15 mouse cellular contexts compared by ENCODE assay signal in genomic region chr10:68003651-68004422, GRCm38 (mm10). TPM values are rescaled to one million over a fixed set of nuclear protein-coding genes. Genes with fewer than 3 reads are reported as not detected.
A peak's percentile ranks its signal among the peaks of the same experiment; 100 is the strongest.
DNase-seq lines count a peak whose midpoint lies in the region; ATAC-seq and TF ChIP-seq lines count a peak whose summit lies in the region.
"Had no signal": no experiment of that assay in that cellular context is flagged by ENCODE, and none has a peak within 500 bp of the region (broad histone marks: within the 10 kb centered on the region; RNA-seq: fewer than 3 reads in every experiment).

No protein-coding gene starts in this region.

- peak overlapping the region; percentile 2; the same call in 1 of the 2 replicates for H3K27ac ChIP-seq in heart, embryonic 15.5 days
- peak overlapping the region; percentile 16; the same call in 1 of the 2 replicates for H3K27ac ChIP-seq in lung, postnatal 0 days (ENCODE audit: low read length)
- H3K27ac ChIP-seq in intestine, embryonic 16.5 days (ENCODE audit: low read length), result 0 out of 2 replicates have a peak overlapping the region, but pooled peaks have one; percentile 17
- H3K27ac ChIP-seq in stomach, embryonic 15.5 days, result peak overlapping the region; percentile 64; the same call in 1 of the 2 replicates
- no peak overlapping the region for H3K27ac ChIP-seq in forebrain, embryonic 12.5 days
- H3K27ac ChIP-seq: hindbrain, embryonic 15.5 days; liver, embryonic 12.5 days had no signal

- no peaks in the 10 kb centered on the region for H3K27me3 ChIP-seq in heart, embryonic 15.5 days
- no peaks in the 10 kb centered on the region for H3K27me3 ChIP-seq in lung, postnatal 0 days (replicated peaks; ENCODE audit: insufficient read depth, low read length)
- H3K27me3 ChIP-seq in intestine, embryonic 16.5 days (replicated peaks; ENCODE audit: control insufficient read depth, insufficient read depth, low read length), result no peaks in the 10 kb centered on the region
- H3K27me3 ChIP-seq in stomach, embryonic 15.5 days (replicated peaks), result no peaks in the 10 kb centered on the region
- H3K27me3 ChIP-seq in forebrain, embryonic 12.5 days, result no peaks in the 10 kb centered on the region
- H3K27me3 ChIP-seq: hindbrain, embryonic 15.5 days; liver, embryonic 12.5 days had no signal

- H3K4me1 ChIP-seq in heart, embryonic 15.5 days (replicated peaks), result peaks cover 25% of the 10 kb centered on the region
- no peaks in the 10 kb centered on the region for H3K4me1 ChIP-seq in lung, postnatal 0 days (ENCODE audit: insufficient read depth, low read depth, low read length)
- H3K4me1 ChIP-seq in intestine, embryonic 16.5 days (ENCODE audit: control insufficient read depth, insufficient read depth, low read length), result no peaks in the 10 kb centered on the region
- H3K4me1 ChIP-seq in stomach, embryonic 15.5 days, result no peaks in the 10 kb centered on the region
- no peaks in the 10 kb centered on the region for H3K4me1 ChIP-seq in forebrain, embryonic 12.5 days
- H3K4me1 ChIP-seq: hindbrain, embryonic 15.5 days; liver, embryonic 12.5 days had no signal

- 55% methylated on average over 18 of the region's 18 CpGs for WGBS in heart, embryonic 15.5 days
- 51% methylated on average over 18 of the region's 18 CpGs for WGBS in lung, postnatal 0 days
- WGBS in intestine, embryonic 16.5 days, result 73% methylated on average over 18 of the region's 18 CpGs
- WGBS in stomach, embryonic 15.5 days, result 73% methylated on average over 18 of the region's 18 CpGs
- WGBS in forebrain, embryonic 12.5 days, result 83% methylated on average over 18 of the region's 18 CpGs

- H3K36me3 ChIP-seq in heart, embryonic 15.5 days, result no peaks in the 10 kb centered on the region
- no peaks in the 10 kb centered on the region for H3K36me3 ChIP-seq in lung, postnatal 0 days (ENCODE audit: insufficient read depth, low read length)
- H3K36me3 ChIP-seq in intestine, embryonic 16.5 days (ENCODE audit: control insufficient read depth, insufficient read depth, low read length), result no peaks in the 10 kb centered on the region
- no peaks in the 10 kb centered on the region for H3K36me3 ChIP-seq in stomach, embryonic 15.5 days
- peaks cover 44% of the 10 kb centered on the region for H3K36me3 ChIP-seq in forebrain, embryonic 12.5 days (replicated peaks)
- H3K36me3 ChIP-seq: hindbrain, embryonic 15.5 days; liver, embryonic 12.5 days had no signal

- no peak overlapping the region for H3K4me3 ChIP-seq in heart, embryonic 15.5 days
- H3K4me3 ChIP-seq in lung, postnatal 0 days (ENCODE audit: low read depth, low read length), result no peak overlapping the region
- no peak overlapping the region for H3K4me3 ChIP-seq in intestine, embryonic 16.5 days (ENCODE audit: low read length)
- no peak overlapping the region for H3K4me3 ChIP-seq in stomach, embryonic 15.5 days (replicated peaks)
- H3K4me3 ChIP-seq in forebrain, embryonic 12.5 days (replicated peaks), result no peak overlapping the region
- H3K4me3 ChIP-seq: hindbrain, embryonic 15.5 days; liver, embryonic 12.5 days; megakaryocyte, embryonic 14.5 days had no signal

- no peak for DNase-seq in heart, adult 8-10 months (ENCODE audit: low spot score)
- no peak for DNase-seq in lung, postnatal 0 days (ENCODE audit: low spot score)
- no peak for DNase-seq in lung, postnatal 4 days
- DNase-seq: cerebellum, adult 8-10 months; kidney, postnatal 14 days had no signal

- no peak for TF ChIP-seq CTCF in lung, postnatal 0 days (IDR thresholded peaks at IDR 0.05)

- peak overlapping the region; percentile 38; the same call in 1 of the 2 replicates for H3K4me2 ChIP-seq in heart, embryonic 15.5 days
- no peak overlapping the region for H3K4me2 ChIP-seq in lung, postnatal 0 days (replicated peaks; ENCODE audit: low read depth, low read length)
- no peak overlapping the region for H3K4me2 ChIP-seq in intestine, embryonic 16.5 days (ENCODE audit: low read depth, low read length)
- no peak overlapping the region for H3K4me2 ChIP-seq in stomach, embryonic 15.5 days
- H3K4me2 ChIP-seq in forebrain, embryonic 12.5 days, result no peak overlapping the region
- H3K4me2 ChIP-seq: hindbrain, embryonic 15.5 days; liver, embryonic 12.5 days had no signal

- H3K9ac ChIP-seq in heart, embryonic 15.5 days, result no peak overlapping the region
- H3K9ac ChIP-seq in lung, postnatal 0 days (replicated peaks; ENCODE audit: low read depth), result no peak overlapping the region
- no peak overlapping the region for H3K9ac ChIP-seq in intestine, embryonic 16.5 days (ENCODE audit: low read depth, low read length)
- no peak overlapping the region for H3K9ac ChIP-seq in stomach, embryonic 15.5 days
- H3K9ac ChIP-seq in forebrain, embryonic 12.5 days, result no peak overlapping the region
- H3K9ac ChIP-seq: hindbrain, embryonic 15.5 days; liver, embryonic 12.5 days had no signal

- no peak for TF ChIP-seq EP300 in lung, postnatal 0 days (IDR thresholded peaks at IDR 0.05)

- no peaks in the 10 kb centered on the region for H3K9me3 ChIP-seq in heart, embryonic 15.5 days (replicated peaks)
- no peaks in the 10 kb centered on the region for H3K9me3 ChIP-seq in lung, postnatal 0 days (ENCODE audit: low read length)
- no peaks in the 10 kb centered on the region for H3K9me3 ChIP-seq in intestine, embryonic 16.5 days (ENCODE audit: control insufficient read depth, low read length)
- H3K9me3 ChIP-seq in stomach, embryonic 15.5 days, result no peaks in the 10 kb centered on the region
- no peaks in the 10 kb centered on the region for H3K9me3 ChIP-seq in forebrain, embryonic 12.5 days
- H3K9me3 ChIP-seq: hindbrain, embryonic 15.5 days; liver, embryonic 12.5 days; megakaryocyte, embryonic 14.5 days had no signal

- ATAC-seq in heart, embryonic 15.5 days (replicated peaks; ENCODE audit: insufficient number of reproducible peaks, insufficient read depth, low FRiP score, low read depth), result no peak
- ATAC-seq in lung, postnatal 0 days, result no peak
- ATAC-seq in intestine, embryonic 16.5 days, result no peak
- no peak for ATAC-seq in stomach, embryonic 15.5 days (ENCODE audit: insufficient read depth, low FRiP score, low read depth)
- no peak for ATAC-seq in forebrain, embryonic 12.5 days (ENCODE audit: low FRiP score)
- ATAC-seq in granulocyte monocyte progenitor cell, adult 5-6 weeks (replicated peaks; ENCODE audit: poor library complexity, severe bottlenecking), result no peak
- ATAC-seq: CD4-positive, CD25-positive, alpha-beta regulatory T cell, adult 4 months; forebrain, embryonic 14.5 days; liver, embryonic 12.5 days had no signal

RNA-seq across cellular contexts. Expression of gene Rtkn2, which starts 24.5 kb away (rescaled TPM):
- 6.3 and 7.3 TPM in 2 replicates for polyA plus RNA-seq in heart, embryonic 15.5 days (2015; fragmentation: Nextera tagmentation; extraction: Ambion mirVana)
- total RNA-seq in heart, adult 8-10 months (2022), result under 1 TPM; 0.20 to 0.34 (median 0.28) TPM
- 171 and 207 TPM in 2 replicates for polyA plus RNA-seq in lung, postnatal 0 days (2015; fragmentation: Nextera tagmentation; extraction: Ambion mirVana)
- polyA plus RNA-seq in intestine, embryonic 16.5 days (2015; fragmentation: Nextera tagmentation; extraction: Ambion mirVana), result 4.1 and 5.0 TPM in 2 replicates
- 5.2 and 6.6 TPM in 2 replicates for polyA plus RNA-seq in stomach, embryonic 15.5 days (2015; fragmentation: Nextera tagmentation; extraction: Ambion mirVana)
- polyA plus RNA-seq in forebrain, embryonic 12.5 days (2016; fragmentation: Nextera tagmentation; extraction: Ambion mirVana), result 29.1 and 29.4 TPM in 2 replicates
- total RNA-seq in granulocyte monocyte progenitor cell, adult 5-6 weeks (2014; fragmentation: Nextera tagmentation), result 1.9 and 6.6 TPM in 2 replicates
- total RNA-seq in granulocyte monocyte progenitor cell, adult 5-6 weeks (2017), result 9.6 and 9.8 TPM in 2 replicates
